Mouse (Mus musculus) gastrocnemius, adult 2 months (tissue): ENCODE results near the gene Pip5kl1. TPM values are rescaled to one million over a fixed set of nuclear protein-coding genes. Genes with fewer than 3 reads are reported as not detected.

Source experiments
- DNase-seq: peaks from one replicate; pipeline ENCODE4 v3.0.0; 2022
- H3K27ac ChIP-seq: fragments of 200-600 bp; 2 replicates; pipeline ENCODE4 v1.8.1; 2022; ENCODE audit warnings: mild to moderate bottlenecking
- H3K4me3 ChIP-seq: fragments of 200-600 bp; 2 replicates; pipeline ENCODE4 v1.8.1; 2022; ENCODE audit warnings: mild to moderate bottlenecking, moderate library complexity
- CTCF ChIP-seq: fragments of 200-600 bp; IDR thresholded peaks from 2 replicates; pipeline ENCODE4 v1.8.1; 2022; ENCODE audit warnings: antibody characterized with exemption, mild to moderate bottlenecking, moderate library complexity
- intact Hi-C: fragments of 180-260 bp; cut with DNase I; formaldehyde crosslinking; loops from one replicate; pipeline ENCODE4 v1.15.1; 2025
- total RNA-seq, 2 experiments: library from RNA; stranded (reverse); gene quantifications; 2 replicates each; pipeline ENCODE4 v1.2.3; 2021

The Pip5kl1 gene
- total RNA-seq, 2 experiments from 2014 or later: not detected

DNA sequence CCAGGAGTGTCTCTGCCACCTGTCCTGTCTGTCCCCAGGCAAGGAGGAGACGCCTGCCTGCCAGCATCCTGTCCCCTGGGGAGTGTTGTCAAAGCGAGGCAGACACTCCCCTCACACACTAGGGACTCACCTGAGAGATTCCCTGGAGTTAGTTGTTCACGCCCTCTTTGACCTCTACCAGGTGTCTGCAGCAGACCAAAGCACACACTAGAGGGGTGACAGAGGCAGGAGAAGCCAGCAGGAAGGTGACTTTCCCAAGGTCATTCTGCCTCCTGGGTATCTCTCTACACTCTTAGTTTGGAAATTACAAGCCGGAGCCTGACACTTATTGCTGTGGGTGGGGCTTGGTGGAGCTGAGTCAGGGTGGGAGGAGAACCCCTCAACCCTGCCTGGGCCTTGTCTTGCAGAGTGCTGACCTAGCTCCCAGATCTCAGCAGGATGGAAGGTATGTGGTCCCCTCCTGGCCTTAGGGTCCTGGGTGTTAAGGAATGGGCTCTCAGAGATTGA is 53.5 kb downstream of the Pip5kl1 start:
- peak; percentile 65 for DNase-seq
- TF ChIP-seq CTCF: no peak
- peak overlapping the region; percentile 97 for H3K27ac ChIP-seq
- H3K4me3 ChIP-seq: peak overlapping the region; percentile 86
- intact Hi-C loops: no loop called here

DNA sequence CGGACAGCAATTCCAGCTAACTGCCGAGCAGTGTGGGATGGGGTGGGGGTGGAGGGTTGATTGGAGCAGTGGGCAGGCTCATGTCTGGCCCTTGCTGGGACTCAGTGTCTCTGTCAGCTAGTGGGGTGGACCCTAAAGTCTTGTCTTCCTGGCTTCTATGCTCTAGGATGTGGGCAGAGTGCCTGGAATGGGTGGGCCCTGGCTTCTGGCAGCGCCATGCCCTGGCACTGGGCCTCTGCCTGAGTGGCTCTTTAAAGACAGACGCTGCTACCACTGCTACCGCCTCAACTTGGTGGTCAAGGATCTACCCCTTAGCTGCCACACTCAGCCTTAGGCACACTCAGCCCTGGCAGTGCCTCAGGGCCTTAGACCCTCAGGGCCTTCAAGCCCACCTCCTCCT is 54.1 kb downstream of the Pip5kl1 start:
- Histone ChIP-seq H3K4me3 (peak overlapping the region; percentile 86), H3K27ac (peak overlapping the region; percentile 97)
- peak; percentile 92 for DNase-seq
- TF ChIP-seq CTCF: no peak
- intact Hi-C loops: no loop called here

DNA sequence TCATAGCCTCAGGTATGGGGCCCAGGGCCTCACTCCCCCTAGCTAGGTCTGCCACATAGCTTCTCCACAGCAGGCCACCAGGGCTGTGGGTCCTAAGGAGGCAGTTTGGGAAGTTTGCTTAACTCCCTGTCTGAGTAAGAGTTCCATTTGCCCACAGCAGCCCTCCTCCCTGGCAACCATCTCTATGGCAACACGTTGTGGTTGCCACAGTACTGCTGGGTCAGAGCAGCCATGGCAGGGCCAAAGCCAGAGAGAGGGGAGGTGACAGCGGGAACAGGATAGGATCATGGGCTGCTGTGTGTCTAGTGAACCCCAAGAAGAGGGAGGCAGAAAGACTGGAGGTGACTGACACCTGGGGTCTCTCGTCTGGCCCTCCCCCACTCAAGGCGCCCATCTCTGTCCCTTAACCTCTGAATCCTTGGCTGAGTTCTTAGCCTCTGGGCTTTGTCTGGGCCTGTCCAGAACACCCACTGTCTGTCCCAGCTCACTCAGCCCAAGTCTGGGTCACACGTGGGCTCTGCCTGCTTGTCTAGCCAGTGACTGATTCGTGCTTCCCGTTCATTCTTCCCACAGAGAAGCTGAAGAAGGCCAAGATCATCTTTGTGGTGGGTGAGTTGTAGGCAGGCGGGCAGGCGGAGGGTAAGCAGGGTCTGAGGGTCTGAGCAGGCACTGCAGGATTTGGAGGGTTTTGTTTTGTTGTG is 54.8 kb downstream of the Pip5kl1 start:
- TF ChIP-seq CTCF: no peak
- DNase-seq: peak; percentile 66
- Histone ChIP-seq H3K27ac (peak overlapping the region; percentile 97), H3K4me3 (peak overlapping the region; percentile 86)
- intact Hi-C loops: no loop called here

DNA sequence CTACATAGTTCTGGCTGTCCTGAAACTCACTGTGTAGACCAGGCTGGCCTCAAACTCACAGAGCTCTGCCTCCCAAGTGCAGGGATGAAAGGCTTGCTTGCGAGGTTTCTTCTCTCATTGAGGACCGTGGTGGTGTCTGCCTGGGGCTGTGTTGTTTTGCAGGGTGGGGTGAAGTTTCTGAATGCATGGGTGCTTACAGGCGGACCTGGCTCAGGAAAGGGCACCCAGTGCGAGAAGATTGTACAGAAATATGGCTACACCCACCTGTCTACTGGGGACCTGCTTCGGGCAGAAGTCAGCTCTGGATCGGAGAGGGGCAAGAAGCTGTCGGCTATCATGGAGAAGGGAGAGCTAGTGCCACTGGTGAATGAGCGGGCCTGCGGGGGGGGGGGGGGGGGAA is 55.4 kb downstream of the Pip5kl1 start:
- Histone ChIP-seq H3K4me3 (peak overlapping the region; percentile 86), H3K27ac (peak overlapping the region; percentile 97)
- intact Hi-C loops: loop anchor here (5.0 kb wide), 1 partner anchor 42 kb away; no protein-coding TSS in a partner anchor
- TF ChIP-seq CTCF: no peak
- DNase-seq: peak; percentile 15

DNA sequence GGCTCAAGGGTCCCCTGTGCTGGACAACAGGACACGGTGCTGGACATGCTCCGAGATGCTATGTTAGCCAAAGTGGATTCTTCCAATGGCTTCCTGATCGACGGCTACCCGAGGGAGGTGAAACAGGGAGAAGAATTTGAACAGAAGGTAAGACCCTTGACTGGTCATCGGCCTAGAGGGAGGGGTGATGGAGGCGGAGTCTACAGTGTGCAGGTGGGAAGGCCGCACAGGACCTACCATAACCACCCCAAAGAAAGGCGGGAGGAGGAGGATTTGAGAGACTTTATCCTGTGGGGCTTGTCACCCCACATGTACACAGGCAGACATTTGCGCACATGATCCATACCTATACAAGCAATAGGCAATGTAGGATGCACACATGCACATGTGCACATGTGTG is 56.4 kb downstream of the Pip5kl1 start:
- intact Hi-C loops: loop anchor here (1.0 to 5.0 kb wide), 2 partner anchors 41 to 58 kb away; no protein-coding TSS in a partner anchor
- DNase-seq: peak; percentile 30
- no peak for TF ChIP-seq CTCF
- Histone ChIP-seq H3K27ac (peak overlapping the region; percentile 97), H3K4me3 (peak overlapping the region; percentile 86)

DNA sequence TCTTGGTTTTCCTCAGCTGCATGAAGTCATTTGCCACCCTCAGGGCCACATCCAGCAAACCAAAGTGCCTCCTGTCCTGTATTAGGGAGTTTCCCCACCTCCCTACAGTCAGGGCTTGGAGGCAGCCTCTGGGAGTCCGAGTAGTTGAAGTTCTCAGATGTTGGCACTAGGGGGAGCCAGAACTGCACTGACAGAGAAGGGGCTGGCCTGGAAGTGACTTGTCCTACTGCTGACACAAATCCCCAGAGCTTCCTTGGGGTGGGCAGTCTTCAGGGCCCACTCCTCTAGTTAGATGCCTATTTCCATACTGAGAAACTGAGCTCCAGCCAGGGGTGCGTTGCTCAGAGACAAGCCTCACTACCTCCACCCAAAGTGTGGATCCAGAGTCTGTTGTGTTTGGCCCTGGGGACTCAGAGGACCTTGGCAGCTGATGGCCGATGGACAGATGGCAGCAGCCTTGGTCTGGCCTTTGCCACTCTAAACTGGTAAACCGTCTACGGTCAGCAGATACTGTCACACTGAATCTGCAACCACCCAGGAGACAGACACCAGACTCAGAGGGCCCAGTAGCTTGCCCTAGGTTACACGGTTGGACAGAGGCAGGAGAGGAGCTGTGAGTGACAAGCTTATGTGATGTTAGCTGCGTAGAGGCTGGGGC is 57.3 kb downstream of the Pip5kl1 start:
- H3K27ac ChIP-seq: peak overlapping the region; percentile 97
- intact Hi-C loops: loop anchor here (1.0 to 5.0 kb wide), 2 partner anchors 40 to 57 kb away; no protein-coding TSS in a partner anchor
- H3K4me3 ChIP-seq: peak overlapping the region; percentile 86
- peak; percentile 97 for TF ChIP-seq CTCF
- DNase-seq: peak; percentile 87

Other genes starting within 250 kb of the Pip5kl1 start
- 10 to 100 TPM; 26.4 to 26.6 TPM for gene Ciz1, start 222.5 kb upstream of the Pip5kl1 start, total RNA-seq
- 1 to 10 TPM; 3.7 to 8.2 TPM for gene Dnm1, start 221.5 kb upstream of the Pip5kl1 start, total RNA-seq
- gene 1110008P14Rik, start 192.9 kb upstream of the Pip5kl1 start, total RNA-seq: 10 to 100 TPM; 34.3 to 43.2 TPM
- gene Lcn2, start 186.5 kb upstream of the Pip5kl1 start, total RNA-seq: 1 to 10 TPM; 2.6 to 3.4 TPM
- gene Ptges2, start 178.9 kb upstream of the Pip5kl1 start, total RNA-seq: 10 to 100 TPM; 34.7 to 51.1 TPM
- gene Naif1, start 124.3 kb upstream of the Pip5kl1 start, total RNA-seq: 1 to 10 TPM; 2.2 to 2.3 TPM
- gene Slc25a25, start 123.4 kb upstream of the Pip5kl1 start, total RNA-seq: 100 to 1,000 TPM in 1 of 2 experiments, 10 to 100 TPM in 1; 45.3 to 211 TPM
- gene Fam102a, start 39.5 kb upstream of the Pip5kl1 start, total RNA-seq: 1 to 10 TPM; 1.8 to 3.1 TPM
- 10 to 100 TPM; 11.1 to 14.1 TPM for gene Dpm2, start 3.9 kb upstream of the Pip5kl1 start, total RNA-seq
- gene 9430097D07Rik, start 887 bp downstream of the Pip5kl1 start, total RNA-seq: not detected
- gene St6galnac4, start 12.3 kb downstream of the Pip5kl1 start, total RNA-seq: 10 to 100 TPM in 1 of 2 experiments, 1 to 10 TPM in 1; 8.7 to 21.6 TPM
- 10 to 100 TPM; 46.8 to 56.5 TPM for gene St6galnac6, start 24.9 kb downstream of the Pip5kl1 start, total RNA-seq
- gene Ak1, start 47.0 kb downstream of the Pip5kl1 start, total RNA-seq: 1,000 to 10,000 TPM; 1,555 to 1,869 TPM
- gene Eng, start 71.8 kb downstream of the Pip5kl1 start, total RNA-seq: 10 to 100 TPM; 26.5 to 38.8 TPM
- 1 to 10 TPM; 5.9 to 6.9 TPM for gene Fpgs, start 129.3 kb downstream of the Pip5kl1 start, total RNA-seq
- gene Cdk9, start 138.3 kb downstream of the Pip5kl1 start, total RNA-seq: 10 to 100 TPM; 20.2 to 22.0 TPM
- 10 to 100 TPM in 1 of 2 experiments, 1 to 10 TPM in 1; 4.4 to 12.0 TPM for gene Sh2d3c, start 146.3 kb downstream of the Pip5kl1 start, total RNA-seq
- not detected for gene 6330409D20Rik, start 166.2 kb downstream of the Pip5kl1 start, total RNA-seq
- gene Tor2a, start 182.4 kb downstream of the Pip5kl1 start, total RNA-seq: 1 to 10 TPM; 3.7 to 4.9 TPM
- gene Ttc16, start 200.8 kb downstream of the Pip5kl1 start, total RNA-seq: not detected
- gene Ptrh1, start 201.0 kb downstream of the Pip5kl1 start, total RNA-seq: 1 to 10 TPM; 1.3 to 2.5 TPM
- not detected for gene Cfap157, start 209.6 kb downstream of the Pip5kl1 start, total RNA-seq